Mouse (Mus musculus): ENCODE data around the gene Lig3. TPM values are rescaled to one million over a fixed set of nuclear protein-coding genes. Genes with fewer than 3 reads are reported as not detected.
"Not testable (repeated sequence)": the region's sequence is repeated elsewhere in the genome, so short reads cannot be mapped to it uniquely, and the experiment has no call there.

Lig3 gene
- polyA plus RNA-seq, 1 experiment from 2014 or later = 33.7 TPM

- H3K9ac ChIP-seq (replicated peaks); H3K36me3 ChIP-seq; H3K4me3 ChIP-seq; H3K27ac ChIP-seq (replicated peaks); H3K9me3 ChIP-seq; ATAC-seq (replicated peaks); H3K27me3 ChIP-seq; H3K4me2 ChIP-seq (replicated peaks): not testable (repeated sequence)
- H3K4me1 ChIP-seq = peaks cover 33% of the 10 kb centered on the region
- WGBS = 93% methylated on average over 7 of the region's 7 CpGs
Measured at GRCm38 (mm10) chr11:82834359-82834758, 53.5 kb downstream of the Lig3 start.

GRCm38 (mm10) chr11:82835616-82836432, 54.9 kb downstream of the Lig3 start:
- 59% methylated on average over 11 of the region's 11 CpGs for WGBS
- no peaks in the 10 kb centered on the region for H3K36me3 ChIP-seq
- ATAC-seq (replicated peaks) = no peak
- no peak overlapping the region for H3K4me3 ChIP-seq
- H3K27me3 ChIP-seq = no peaks in the 10 kb centered on the region
- H3K4me2 ChIP-seq (replicated peaks) = no peak overlapping the region
- peaks cover 32% of the 10 kb centered on the region for H3K4me1 ChIP-seq
- no peak overlapping the region for H3K9ac ChIP-seq (replicated peaks)
- H3K9me3 ChIP-seq = no peaks in the 10 kb centered on the region
- H3K27ac ChIP-seq (replicated peaks) = no peak overlapping the region

- no peak overlapping the region for H3K4me3 ChIP-seq
- no peaks in the 10 kb centered on the region for H3K36me3 ChIP-seq
- H3K9ac ChIP-seq (replicated peaks) = no peak overlapping the region
- ATAC-seq (replicated peaks) = no peak
- no peaks in the 10 kb centered on the region for H3K27me3 ChIP-seq
- WGBS = 16% methylated on average over 7 of the region's 7 CpGs
- no peak overlapping the region for H3K4me2 ChIP-seq (replicated peaks)
- peaks cover 19% of the 10 kb centered on the region for H3K4me1 ChIP-seq
- H3K27ac ChIP-seq (replicated peaks) = no peak overlapping the region
- no peaks in the 10 kb centered on the region for H3K9me3 ChIP-seq
Measured at GRCm38 (mm10) chr11:82837192-82837591, 56.3 kb downstream of the Lig3 start.

DNA sequence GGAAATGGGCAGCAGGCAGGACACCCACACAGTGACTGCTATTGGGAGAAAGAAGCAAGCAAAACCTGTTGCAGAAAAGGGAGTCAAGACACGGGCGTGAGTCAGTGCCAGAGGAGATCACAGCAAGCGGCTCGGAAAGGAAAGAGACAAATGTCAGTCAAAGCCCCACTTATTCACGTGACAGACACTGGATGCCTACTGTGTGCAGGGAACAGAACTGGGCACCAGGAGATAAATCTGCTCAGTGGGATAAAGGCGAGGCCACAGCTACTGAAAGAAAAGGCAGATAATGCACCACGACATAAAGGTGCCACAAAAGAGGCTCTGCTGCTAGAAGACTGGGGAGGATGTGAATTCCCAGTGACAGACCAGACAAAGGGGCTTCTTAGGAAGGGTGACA, 56.9 kb downstream of the Lig3 start:
- ATAC-seq (replicated peaks) = no peak
- Histone ChIP-seq H3K4me1 (peaks cover 19% of the 10 kb centered on the region), H3K27me3 (no peaks in the 10 kb centered on the region), H3K27ac (replicated peaks) (0 out of 2 replicates have a peak overlapping the region, but pooled peaks have one; percentile 35), H3K4me3 (no peak overlapping the region), H3K9ac (replicated peaks) (no peak overlapping the region), H3K36me3 (no peaks in the 10 kb centered on the region), H3K4me2 (replicated peaks) (no peak overlapping the region), H3K9me3 (no peaks in the 10 kb centered on the region)
- 15% methylated on average over 7 of the region's 7 CpGs for WGBS

GRCm38 (mm10) chr11:82838511-82838910, 57.6 kb downstream of the Lig3 start:
- H3K9ac ChIP-seq (replicated peaks) = no peak overlapping the region
- 44% methylated on average over 5 of the region's 5 CpGs for whole genome bisulfite sequencing
- no peak for ATAC-seq (replicated peaks)

GRCm38 (mm10) chr11:82844771-82845414, 64.0 kb downstream of the Lig3 start:
- H3K27ac ChIP-seq (replicated peaks) = no peak overlapping the region
- H3K4me3 ChIP-seq = no peak overlapping the region
- H3K4me1 ChIP-seq = peaks cover 18% of the 10 kb centered on the region
- no peaks in the 10 kb centered on the region for H3K36me3 ChIP-seq
- H3K9ac ChIP-seq (replicated peaks) = no peak overlapping the region
- H3K4me2 ChIP-seq (replicated peaks) = no peak overlapping the region
- ATAC-seq (replicated peaks) = no peak
- H3K27me3 ChIP-seq = no peaks in the 10 kb centered on the region
- H3K9me3 ChIP-seq = no peaks in the 10 kb centered on the region
- 78% methylated on average over 11 of the region's 11 CpGs for WGBS

More at GRCm38 (mm10) chr11:82838511-82838910, 57.6 kb downstream of the Lig3 start:
- H3K36me3 ChIP-seq = no peaks in the 10 kb centered on the region
- H3K4me3 ChIP-seq = no peak overlapping the region
- no peak overlapping the region for H3K4me2 ChIP-seq (replicated peaks)
- no peaks in the 10 kb centered on the region for H3K27me3 ChIP-seq
- no peaks in the 10 kb centered on the region for H3K9me3 ChIP-seq
- H3K27ac ChIP-seq (replicated peaks) = no peak overlapping the region
- H3K4me1 ChIP-seq = peaks cover 19% of the 10 kb centered on the region

- Histone ChIP-seq H3K4me2 (replicated peaks) (peak overlapping the region; percentile 19), H3K27ac (replicated peaks) (no peak overlapping the region), H3K36me3 (no peaks in the 10 kb centered on the region), H3K4me3 (0 out of 2 replicates have a peak overlapping the region, but pooled peaks have one; percentile 0), H3K9ac (replicated peaks) (0 out of 2 replicates have a peak overlapping the region, but pooled peaks have one; percentile 0), H3K4me1 (peaks cover 23% of the 10 kb centered on the region), H3K9me3 (no peaks in the 10 kb centered on the region), H3K27me3 (no peaks in the 10 kb centered on the region)
- 26% methylated on average over 16 of the region's 16 CpGs for WGBS
- ATAC-seq (replicated peaks) = no peak
Measured at GRCm38 (mm10) chr11:82845415-82846078, 64.6 kb downstream of the Lig3 start.

GRCm38 (mm10) chr11:82846079-82846436, 65.2 kb downstream of the Lig3 start:
- Histone ChIP-seq H3K27ac (replicated peaks) (no peak overlapping the region), H3K9ac (replicated peaks) (0 out of 2 replicates have a peak overlapping the region, but pooled peaks have one; percentile 0), H3K9me3 (no peaks in the 10 kb centered on the region), H3K4me1 (peaks cover 23% of the 10 kb centered on the region), H3K36me3 (no peaks in the 10 kb centered on the region), H3K4me2 (replicated peaks) (peak overlapping the region; percentile 19; the same call in 1 of the 2 replicates), H3K4me3 (0 out of 2 replicates have a peak overlapping the region, but pooled peaks have one; percentile 0), H3K27me3 (no peaks in the 10 kb centered on the region)
- no peak for ATAC-seq (replicated peaks)
- 45% methylated on average over 4 of the region's 4 CpGs for WGBS

DNA sequence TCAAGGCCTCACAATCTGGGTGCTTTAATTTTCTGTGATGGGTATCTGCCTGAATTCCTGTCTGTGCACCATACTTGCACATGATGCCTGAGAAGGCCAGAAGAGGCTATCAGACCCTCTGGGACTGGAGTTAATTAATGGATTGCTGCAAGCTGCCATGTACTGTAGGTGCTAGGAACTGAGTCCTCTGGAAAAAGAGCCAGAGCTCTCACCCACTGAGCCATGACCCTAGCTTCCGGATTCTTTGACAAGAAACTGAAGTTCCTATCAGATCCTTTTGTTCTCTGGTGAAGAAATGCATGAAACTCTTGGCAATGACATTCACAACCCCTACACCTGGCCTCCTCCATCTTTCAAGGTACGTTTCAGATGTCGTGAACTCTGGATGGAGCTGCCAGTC, 66.0 kb downstream of the Lig3 start:
- H3K9ac ChIP-seq (replicated peaks) = no peak overlapping the region
- no peak overlapping the region for H3K4me3 ChIP-seq
- no peaks in the 10 kb centered on the region for H3K27me3 ChIP-seq
- H3K9me3 ChIP-seq = no peaks in the 10 kb centered on the region
- WGBS = 55% methylated on average over 3 of the region's 3 CpGs
- H3K36me3 ChIP-seq = no peaks in the 10 kb centered on the region
- H3K4me2 ChIP-seq (replicated peaks) = no peak overlapping the region
- no peak overlapping the region for H3K27ac ChIP-seq (replicated peaks)
- peaks cover 23% of the 10 kb centered on the region for H3K4me1 ChIP-seq
- no peak for ATAC-seq (replicated peaks)

- Histone ChIP-seq H3K4me1 (peaks cover 23% of the 10 kb centered on the region), H3K36me3 (no peaks in the 10 kb centered on the region), H3K27me3 (no peaks in the 10 kb centered on the region), H3K4me2 (replicated peaks) (no peak overlapping the region), H3K4me3 (no peak overlapping the region), H3K27ac (replicated peaks) (no peak overlapping the region), H3K9me3 (no peaks in the 10 kb centered on the region), H3K9ac (replicated peaks) (no peak overlapping the region)
- ATAC-seq (replicated peaks) = no peak
- 8% methylated on average over 6 of the region's 6 CpGs for WGBS
Measured at GRCm38 (mm10) chr11:82847571-82848000, 66.7 kb downstream of the Lig3 start.

DNA sequence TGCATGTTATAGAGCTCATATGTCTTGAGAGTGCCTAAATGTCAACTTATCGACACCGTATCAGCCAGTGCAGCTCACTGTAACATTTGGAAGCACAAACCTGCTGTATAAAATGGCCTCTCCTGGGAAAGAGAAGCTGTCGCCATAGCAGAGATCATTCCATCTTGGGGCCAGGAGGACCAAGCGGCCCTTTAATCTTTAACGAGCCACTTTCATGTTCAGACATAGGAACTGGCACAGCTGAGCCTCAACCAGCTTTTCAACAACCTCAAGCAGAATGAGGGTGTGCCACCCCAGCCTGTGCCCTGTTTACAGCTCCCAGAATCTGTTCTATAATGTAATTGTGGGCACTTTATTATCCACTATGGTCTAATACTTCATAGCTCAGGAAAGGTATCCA, 69.4 kb downstream of the Lig3 start:
- no peaks in the 10 kb centered on the region for H3K9me3 ChIP-seq
- peaks cover 24% of the 10 kb centered on the region for H3K4me1 ChIP-seq
- H3K4me2 ChIP-seq (replicated peaks) = no peak overlapping the region
- H3K36me3 ChIP-seq = no peaks in the 10 kb centered on the region
- H3K27ac ChIP-seq (replicated peaks) = no peak overlapping the region; the same call in 1 of the 2 replicates
- H3K4me3 ChIP-seq = no peak overlapping the region
- H3K27me3 ChIP-seq = no peaks in the 10 kb centered on the region
- no peak overlapping the region for H3K9ac ChIP-seq (replicated peaks)
- no peak for ATAC-seq (replicated peaks)
- WGBS = 53% methylated on average over 5 of the region's 5 CpGs

DNA sequence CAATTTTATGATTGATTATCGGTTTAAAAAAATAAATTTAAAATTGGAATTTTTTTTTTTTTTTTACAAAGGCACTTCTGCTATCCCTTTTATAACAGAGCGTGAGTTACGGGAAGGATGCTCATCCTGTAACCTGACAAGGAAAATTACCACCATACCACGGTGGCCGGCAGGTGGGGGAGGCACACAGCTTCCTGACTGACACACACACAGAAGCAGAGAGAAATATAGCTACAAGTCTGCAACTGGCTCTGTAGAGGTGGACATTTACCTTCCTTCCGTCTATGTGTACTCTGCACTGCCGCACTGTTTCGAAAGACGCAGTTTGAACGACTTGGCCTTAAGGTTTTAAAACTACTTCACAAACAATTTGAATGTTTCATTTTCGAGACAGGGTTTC, 71.2 kb downstream of the Lig3 start:
- ATAC-seq (replicated peaks) = no peak
- H3K27ac ChIP-seq (replicated peaks) = no peak overlapping the region
- H3K4me3 ChIP-seq = no peak overlapping the region
- no peaks in the 10 kb centered on the region for H3K36me3 ChIP-seq
- no peak overlapping the region for H3K9ac ChIP-seq (replicated peaks)
- H3K27me3 ChIP-seq = no peaks in the 10 kb centered on the region
- peaks cover 27% of the 10 kb centered on the region for H3K4me1 ChIP-seq
- H3K9me3 ChIP-seq = no peaks in the 10 kb centered on the region
- no peak overlapping the region for H3K4me2 ChIP-seq (replicated peaks)
- 86% methylated on average over 11 of the region's 11 CpGs for WGBS

Measured in forebrain, embryonic 15.5 days (tissue).